ENCODE assay signal across 8 mouse cellular contexts in genomic region chr2:80266894-80267293, GRCm38 (mm10). TPM values are rescaled to one million over a fixed set of nuclear protein-coding genes. Genes with fewer than 3 reads are reported as not detected.
DNase-seq lines count a peak whose midpoint lies in the region; ATAC-seq lines count a peak whose summit lies in the region.

No protein-coding gene starts in this region.

- ATAC-seq in embryonic facial prominence, embryonic 12.5 days (ENCODE audit: insufficient number of reproducible peaks, insufficient read depth, low FRiP score, low TSS enrichment) = no peak
- ATAC-seq in limb, embryonic 12.5 days (ENCODE audit: insufficient number of reproducible peaks, insufficient read depth, low FRiP score, low TSS enrichment, low read depth) = no peak
- ATAC-seq in midbrain, embryonic 15.5 days (replicated peaks) = peak; percentile 42; the same call in 1 of the 2 replicates

- H3K27me3 ChIP-seq in embryonic facial prominence, embryonic 12.5 days = no peaks in the 10 kb centered on the region
- H3K27me3 ChIP-seq in limb, embryonic 12.5 days = no peaks in the 10 kb centered on the region
- H3K27me3 ChIP-seq in midbrain, embryonic 15.5 days (replicated peaks) = no peaks in the 10 kb centered on the region

- DNase-seq in A20 (ENCODE audit: low read depth, low spot score) = peak; percentile 89
- DNase-seq in adrenal gland, adult 8-10 months = peak; percentile 46
- DNase-seq in heart, adult 8-10 months (ENCODE audit: low spot score) = peak; percentile 57
- DNase-seq in kidney, adult 9 months = peak; percentile 79
- peak; percentile 11 to 56 for DNase-seq in spleen, postnatal 10 days (ENCODE audit: low spot score in 2 of 2)

- no peak overlapping the region for H3K4me3 ChIP-seq in embryonic facial prominence, embryonic 12.5 days
- H3K4me3 ChIP-seq in limb, embryonic 12.5 days (replicated peaks) = no peak overlapping the region
- no peak overlapping the region for H3K4me3 ChIP-seq in midbrain, embryonic 15.5 days

- no peaks in the 10 kb centered on the region for H3K9me3 ChIP-seq in embryonic facial prominence, embryonic 12.5 days
- H3K9me3 ChIP-seq in limb, embryonic 12.5 days = no peaks in the 10 kb centered on the region
- H3K9me3 ChIP-seq in midbrain, embryonic 15.5 days = no peaks in the 10 kb centered on the region

- H3K4me2 ChIP-seq in embryonic facial prominence, embryonic 12.5 days (replicated peaks) = peak overlapping the region; percentile 31
- H3K4me2 ChIP-seq in limb, embryonic 12.5 days = peak overlapping the region; percentile 39
- H3K4me2 ChIP-seq in midbrain, embryonic 15.5 days = peak overlapping the region; percentile 25; the same call in 1 of the 2 replicates

- H3K36me3 ChIP-seq in embryonic facial prominence, embryonic 12.5 days = no peaks in the 10 kb centered on the region
- no peaks in the 10 kb centered on the region for H3K36me3 ChIP-seq in limb, embryonic 12.5 days
- H3K36me3 ChIP-seq in midbrain, embryonic 15.5 days (replicated peaks) = no peaks in the 10 kb centered on the region

- WGBS in embryonic facial prominence, embryonic 12.5 days = 22% methylated on average over 11 of the region's 11 CpGs
- WGBS in limb, embryonic 12.5 days = 23% methylated on average over 11 of the region's 11 CpGs
- WGBS in midbrain, embryonic 15.5 days = 20% methylated on average over 11 of the region's 11 CpGs

- 0 out of 2 replicates have a peak, but pooled peaks cover 2% of the 10 kb centered on the region for H3K4me1 ChIP-seq in embryonic facial prominence, embryonic 12.5 days
- H3K4me1 ChIP-seq in limb, embryonic 12.5 days (replicated peaks) = no peaks in the 10 kb centered on the region
- no peaks in the 10 kb centered on the region for H3K4me1 ChIP-seq in midbrain, embryonic 15.5 days

- H3K9ac ChIP-seq in embryonic facial prominence, embryonic 12.5 days = no peak overlapping the region
- H3K9ac ChIP-seq in limb, embryonic 12.5 days (replicated peaks) = no peak overlapping the region
- no peak overlapping the region for H3K9ac ChIP-seq in midbrain, embryonic 15.5 days

- no peak overlapping the region for H3K27ac ChIP-seq in embryonic facial prominence, embryonic 12.5 days
- H3K27ac ChIP-seq in limb, embryonic 12.5 days = no peak overlapping the region
- no peak overlapping the region for H3K27ac ChIP-seq in midbrain, embryonic 15.5 days

RNA-seq across cellular contexts. Expression of gene Prdx6b, which starts 25.4 kb away (rescaled TPM):
- not detected for total RNA-seq in adrenal gland, adult 8-10 months (2022)
- polyA plus RNA-seq in embryonic facial prominence, embryonic 12.5 days (2016; fragmentation: Nextera tagmentation; extraction: Ambion mirVana) = 0.08 TPM in 1 of 2 replicates, not detected in the other
- not detected for total RNA-seq in heart, adult 8-10 months (2022)
- polyA plus RNA-seq in limb, embryonic 12.5 days (2016; fragmentation: Nextera tagmentation; extraction: Ambion mirVana) = not detected in 2 replicates
- not detected in 2 replicates for polyA plus RNA-seq in midbrain, embryonic 15.5 days (2015; fragmentation: Nextera tagmentation; extraction: Ambion mirVana)

RNA-seq across cellular contexts. Expression of gene Dnajc10, which starts 48.4 kb away (rescaled TPM):
- 10 to 100 TPM; 55.6 to 75.0 (median 65.1) TPM for total RNA-seq in adrenal gland, adult 8-10 months (2022)
- 92.1 and 97.1 TPM in 2 replicates for polyA plus RNA-seq in embryonic facial prominence, embryonic 12.5 days (2016; fragmentation: Nextera tagmentation; extraction: Ambion mirVana)
- 10 to 100 TPM; 33.5 to 36.3 (median 35.4) TPM for total RNA-seq in heart, adult 8-10 months (2022)
- polyA plus RNA-seq in limb, embryonic 12.5 days (2016; fragmentation: Nextera tagmentation; extraction: Ambion mirVana) = 90.4 and 90.8 TPM in 2 replicates
- polyA plus RNA-seq in midbrain, embryonic 15.5 days (2015; fragmentation: Nextera tagmentation; extraction: Ambion mirVana) = 59.0 and 63.3 TPM in 2 replicates

Comparison
In these comparisons a context has a peak if more than half of its experiments do, and no peak if none do; other contexts are left out.
1. DNase-seq: peak in every context shown above with its lines; median percentile 89 in A20; 79 in kidney, adult 9 months; 57 in heart, adult 8-10 months; 46 in adrenal gland, adult 8-10 months; 34 in spleen, postnatal 10 days.